Mouse (Mus musculus) myocyte (in vitro differentiated cells): ENCODE results near the gene 1700028K03Rik. TPM values are rescaled to one million over a fixed set of nuclear protein-coding genes. Genes with fewer than 3 reads are reported as not detected.

Experiments used
- H3K27me3 ChIP-seq: one replicate; pipeline ENCODE4 v1.6.1; 2011; ENCODE audit not compliant: control insufficient read depth, insufficient read depth, insufficient read length
- H3K36me3 ChIP-seq: one replicate; pipeline ENCODE4 v1.6.1; 2011; ENCODE audit not compliant: control insufficient read depth, insufficient read depth
- H3K4me2 ChIP-seq: one replicate; pipeline ENCODE4 v1.6.1; 2011; ENCODE audit warnings: low read depth, control low read depth
- H3K4me3 ChIP-seq: one replicate; pipeline ENCODE4 v1.5.1; 2011; ENCODE audit warnings: mild to moderate bottlenecking, control low read depth, moderate library complexity
- H3K79me2 ChIP-seq: one replicate; pipeline ENCODE4 v1.6.1; 2011; ENCODE audit not compliant: control insufficient read depth, insufficient read depth
- H3ac ChIP-seq: one replicate; pipeline ENCODE4 v1.6.1; 2011; ENCODE audit not compliant: control insufficient read depth, insufficient read length
- CEBPB ChIP-seq: IDR thresholded peaks from 2 replicates; pipeline ENCODE4 v1.6.1; 2011; ENCODE audit warnings: mild to moderate bottlenecking, moderate library complexity; ENCODE audit not compliant: poor library complexity, insufficient read depth, severe bottlenecking
- E2F4 ChIP-seq: IDR thresholded peaks from one replicate; pipeline ENCODE4 v1.6.1; 2011; ENCODE audit warnings: mild to moderate bottlenecking, control low read depth, moderate library complexity; ENCODE audit not compliant: insufficient read depth
- MAX ChIP-seq: IDR thresholded peaks from one replicate; pipeline ENCODE4 v1.6.1; 2011; ENCODE audit warnings: low read depth, mild to moderate bottlenecking, control low read depth
- MYOD1 ChIP-seq, 3 experiments: IDR thresholded peaks; one replicate each; pipeline ENCODE4 v1.6.1; 2011; ENCODE audit warnings: control low read depth in 2 of 3, low read depth in 2 of 3, mild to moderate bottlenecking in 2 of 3, moderate library complexity in 1 of 3; ENCODE audit not compliant: insufficient read length in 2 of 3, control insufficient read depth in 1 of 3
- MYOG ChIP-seq, 3 experiments: IDR thresholded peaks; one replicate each; pipeline ENCODE4 v1.6.1; 2011; ENCODE audit warnings: control low read depth in 2 of 3, low read depth in 2 of 3, mild to moderate bottlenecking in 2 of 3; ENCODE audit not compliant: insufficient read length in 2 of 3, control insufficient read depth in 1 of 3, insufficient read depth in 1 of 3
- POLR2A ChIP-seq: IDR thresholded peaks from one replicate; pipeline ENCODE4 v1.6.1; 2011; ENCODE audit warnings: low read depth, mild to moderate bottlenecking, control low read depth, moderate library complexity; ENCODE audit not compliant: insufficient read length
- POLR2AphosphoS2 ChIP-seq: IDR thresholded peaks from one replicate; pipeline ENCODE4 v1.6.1; 2011; ENCODE audit warnings: low read depth, control low read depth; ENCODE audit not compliant: insufficient read length
- REST ChIP-seq: IDR thresholded peaks from one replicate; pipeline ENCODE4 v1.6.1; 2011; ENCODE audit warnings: mild to moderate bottlenecking, control low read depth, moderate library complexity; ENCODE audit not compliant: insufficient read depth, insufficient read length
- SRF ChIP-seq: IDR thresholded peaks from one replicate; pipeline ENCODE4 v1.6.1; 2011; ENCODE audit warnings: low read depth; ENCODE audit not compliant: control insufficient read depth, insufficient read length
- TCF12 ChIP-seq: IDR thresholded peaks from one replicate; pipeline ENCODE4 v1.6.1; 2011; ENCODE audit warnings: mild to moderate bottlenecking, control low read depth; ENCODE audit not compliant: poor library complexity, insufficient read depth, severe bottlenecking
- TCF3 ChIP-seq: IDR thresholded peaks from one replicate; pipeline ENCODE4 v1.6.1; 2011; ENCODE audit warnings: low read depth, control low read depth; ENCODE audit not compliant: insufficient read length
- USF1 ChIP-seq: IDR thresholded peaks from one replicate; pipeline ENCODE4 v1.6.1; 2011; ENCODE audit warnings: low read depth, mild to moderate bottlenecking, control low read depth, moderate library complexity
- polyA plus RNA-seq: library from polyadenylated mRNA; unstranded; fragments of >200 nt; fragmentation: generic; extraction: Trizol; gene quantifications from one replicate; pipeline ENCODE4 v1.2.1, GENCODE M21; 2012; ENCODE audit warnings: missing spikeins

Gene 1700028K03Rik
- polyA plus RNA-seq, 1 experiment: not detected

- Histone ChIP-seq H3K79me2 (no peaks in the 10 kb centered on the region), H3K4me2 (peak within 1 kb of the TSS; percentile 85), H3K4me3 (peak within 1 kb of the TSS; percentile 87), H3K27me3 (no peaks in the 10 kb centered on the region), H3ac (peak within 1 kb of the TSS; percentile 94), H3K36me3 (peaks cover 5% of the 10 kb centered on the region)
- TF ChIP-seq REST (no peak), POLR2A (peak; percentile 81), TCF3 (no peak), POLR2AphosphoS2 (peak; percentile 79), CEBPB (no peak)
These were observed 63.0 kb downstream of the 1700028K03Rik start, which contains the start of the genes Rpap2 and Glmn for GRCm38 (mm10) chr5:107597301-107598077. Rpap2 (plus strand) TSS chr5:107597373. Glmn (minus strand) TSS chr5:107597888.

- Histone ChIP-seq H3K27me3 (no peaks in the 10 kb centered on the region), H3K4me3 (peak overlapping the region; percentile 87)
These were observed 63.9 kb downstream of the 1700028K03Rik start for GRCm38 (mm10) chr5:107598380-107598779.

More at GRCm38 (mm10) chr5:107598380-107598779, 63.9 kb downstream of the 1700028K03Rik start:
- Histone ChIP-seq H3ac (peak overlapping the region; percentile 94), H3K4me2 (peak overlapping the region; percentile 85), H3K79me2 (no peaks in the 10 kb centered on the region), H3K36me3 (peaks cover 13% of the 10 kb centered on the region)
- TF ChIP-seq SRF: no peak
- TF ChIP-seq MAX: no peak
- no peak for TF ChIP-seq MYOG (IDR thresholded peaks at IDR 0.05; ENCODE audit: control insufficient read depth in 1 of 3, insufficient read depth in 1 of 3, insufficient read length in 2 of 3, low read depth in 2 of 3)
- TF ChIP-seq MYOD1 (IDR thresholded peaks at IDR 0.05; ENCODE audit: control insufficient read depth in 1 of 3, insufficient read length in 2 of 3, low read depth in 2 of 3): no peak
- TF ChIP-seq POLR2AphosphoS2: no peak
- TF ChIP-seq TCF12: no peak
- TF ChIP-seq REST: no peak
- no peak for TF ChIP-seq POLR2A
- no peak for TF ChIP-seq TCF3
- no peak for TF ChIP-seq CEBPB
- no peak for TF ChIP-seq E2F4
- TF ChIP-seq USF1: no peak

Other genes starting within 250 kb of the 1700028K03Rik start
- 0.71 TPM for gene Tgfbr3, start 245.1 kb upstream of the 1700028K03Rik start, polyA plus RNA-seq
- 0.95 TPM for gene Brdt, start 203.6 kb upstream of the 1700028K03Rik start, polyA plus RNA-seq
- not detected for gene Ephx4, start 132.0 kb upstream of the 1700028K03Rik start, polyA plus RNA-seq
- gene Lpcat2b, start 103.2 kb upstream of the 1700028K03Rik start, polyA plus RNA-seq: not detected
- 0.62 TPM for gene Btbd8, start 96.7 kb upstream of the 1700028K03Rik start, polyA plus RNA-seq
- 0.02 TPM for gene Gm42669, start 27.1 kb upstream of the 1700028K03Rik start, polyA plus RNA-seq
- 9.7 TPM for gene Rpap2, start 62.7 kb downstream of the 1700028K03Rik start, polyA plus RNA-seq
- 2.7 TPM for gene Glmn, start 63.2 kb downstream of the 1700028K03Rik start, polyA plus RNA-seq
- 0.78 TPM for gene Gfi1, start 191.3 kb downstream of the 1700028K03Rik start, polyA plus RNA-seq